Mouse (Mus musculus): ENCODE results near the gene Shank1. TPM values are rescaled to one million over a fixed set of nuclear protein-coding genes. Genes with fewer than 3 reads are reported as not detected.

Gene Shank1
- polyA plus RNA-seq, 2 experiments, result 4.3 to 13.6 TPM

DNA sequence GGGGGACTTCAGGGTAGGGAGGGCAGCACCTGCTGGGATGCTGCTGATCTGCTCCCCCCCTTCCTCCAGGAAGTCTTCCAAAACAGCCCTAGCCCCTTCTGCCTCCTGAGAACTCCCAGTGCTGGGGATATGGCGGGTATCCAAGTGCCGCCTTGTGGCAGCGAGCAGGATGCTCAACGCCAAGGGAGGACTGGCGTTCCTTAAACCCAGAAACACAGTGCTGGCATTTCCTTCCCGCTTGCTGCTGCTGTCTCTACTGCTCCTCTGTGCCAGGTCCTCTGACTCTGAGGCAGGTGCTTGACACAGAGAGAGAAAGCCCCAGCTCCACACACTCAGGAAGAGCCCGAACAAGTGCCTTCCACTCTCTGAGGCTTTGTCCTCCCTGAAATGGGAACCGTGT lies 10.8 kb downstream of the Shank1 start:
- Histone ChIP-seq H3K9me3 (ENCODE audit: control insufficient read depth, low read length) (no peaks in the 10 kb centered on the region), H3K4me3 (replicated peaks; ENCODE audit: low read length) (no peak overlapping the region), H3K36me3 (ENCODE audit: control insufficient read depth, insufficient read depth, low read length) (peaks cover 3% of the 10 kb centered on the region; the same call in 1 of the 2 replicates), H3K27ac (replicated peaks; ENCODE audit: low read depth, low read length) (no peak overlapping the region), H3K9ac (ENCODE audit: low read depth, low read length, severe bottlenecking) (no peak overlapping the region), H3K27me3 (ENCODE audit: control insufficient read depth, insufficient read depth, low read length) (no peaks in the 10 kb centered on the region), H3K4me1 (ENCODE audit: control insufficient read depth, insufficient read depth, low read length) (no peaks in the 10 kb centered on the region), H3K4me2 (replicated peaks; ENCODE audit: low read depth, low read length, severe bottlenecking) (no peak overlapping the region)
- ATAC-seq (ENCODE audit: low FRiP score, low read depth) (no peak), DNase-seq (ENCODE audit: low spot score) (no peak)
- TF ChIP-seq POLR2A (IDR thresholded peaks at IDR 0.05; ENCODE audit: borderline replicate concordance, extremely low read depth, insufficient read depth, insufficient read length), result no peak
- WGBS, result 54% methylated on average over 8 of the region's 8 CpGs

DNA sequence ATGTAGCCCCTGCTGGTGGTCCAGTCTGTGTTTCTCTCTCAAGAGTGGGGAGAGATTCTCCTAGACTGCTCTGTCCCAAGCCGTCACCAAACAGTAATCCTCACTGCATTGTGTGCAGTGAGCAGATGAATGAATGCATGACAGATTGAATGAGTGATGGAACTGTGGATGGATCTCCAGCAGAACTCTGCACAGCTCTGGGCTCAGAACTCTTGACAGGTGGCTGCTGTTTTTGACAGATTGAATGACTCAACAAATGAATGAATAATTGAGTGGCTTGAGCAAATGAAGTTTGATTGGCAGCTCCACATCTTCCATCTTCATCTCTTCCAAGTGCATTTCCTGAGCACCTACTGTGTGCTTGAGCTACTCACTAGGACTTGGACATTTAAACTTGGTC lies 12.2 kb downstream of the Shank1 start:
- Histone ChIP-seq H3K9ac (ENCODE audit: low read depth, low read length, severe bottlenecking) (no peak overlapping the region), H3K9me3 (ENCODE audit: control insufficient read depth, low read length) (no peaks in the 10 kb centered on the region), H3K4me3 (replicated peaks; ENCODE audit: low read length) (no peak overlapping the region), H3K27ac (replicated peaks; ENCODE audit: low read depth, low read length) (no peak overlapping the region), H3K27me3 (ENCODE audit: control insufficient read depth, insufficient read depth, low read length) (no peaks in the 10 kb centered on the region), H3K4me2 (replicated peaks; ENCODE audit: low read depth, low read length, severe bottlenecking) (no peak overlapping the region), H3K36me3 (ENCODE audit: control insufficient read depth, insufficient read depth, low read length) (peaks cover 1% of the 10 kb centered on the region; the same call in 1 of the 2 replicates), H3K4me1 (ENCODE audit: control insufficient read depth, insufficient read depth, low read length) (no peaks in the 10 kb centered on the region)
- TF ChIP-seq POLR2A (IDR thresholded peaks at IDR 0.05; ENCODE audit: borderline replicate concordance, extremely low read depth, insufficient read depth, insufficient read length), result no peak
- no peak for DNase-seq (ENCODE audit: low spot score)
- no peak for ATAC-seq (ENCODE audit: low FRiP score, low read depth)
- WGBS, result 89% methylated on average over 1 of the region's 1 CpGs

DNA sequence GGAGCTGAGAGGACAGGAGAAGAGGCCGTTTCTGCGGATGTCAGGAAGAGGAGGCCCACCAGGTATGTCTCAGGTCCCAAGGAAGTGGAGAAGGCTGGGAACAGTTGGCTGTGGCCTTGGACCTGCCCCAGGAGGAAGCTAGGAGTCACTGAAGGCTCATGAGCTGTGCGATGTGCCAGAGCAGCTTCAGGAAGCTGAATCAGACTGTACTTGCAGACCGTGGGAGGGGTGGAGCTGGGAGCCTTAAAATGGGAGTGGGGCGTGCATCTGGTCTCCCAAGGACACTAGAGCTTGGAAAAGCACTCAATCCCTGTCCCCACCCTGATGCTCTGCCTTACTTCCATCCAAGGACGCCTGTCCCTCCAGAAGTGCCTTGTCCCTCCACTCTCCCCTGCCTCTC lies 16.6 kb downstream of the Shank1 start:
- Histone ChIP-seq H3K4me2 (replicated peaks; ENCODE audit: low read depth, low read length, severe bottlenecking) (no peak overlapping the region), H3K9ac (ENCODE audit: low read depth, low read length, severe bottlenecking) (no peak overlapping the region), H3K9me3 (ENCODE audit: control insufficient read depth, low read length) (no peaks in the 10 kb centered on the region), H3K27me3 (ENCODE audit: control insufficient read depth, insufficient read depth, low read length) (no peaks in the 10 kb centered on the region), H3K27ac (replicated peaks; ENCODE audit: low read depth, low read length) (no peak overlapping the region), H3K36me3 (ENCODE audit: control insufficient read depth, insufficient read depth, low read length) (no peaks in the 10 kb centered on the region), H3K4me1 (ENCODE audit: control insufficient read depth, insufficient read depth, low read length) (no peaks in the 10 kb centered on the region), H3K4me3 (replicated peaks; ENCODE audit: low read length) (no peak overlapping the region)
- 50% methylated on average over 5 of the region's 6 CpGs for WGBS
- no peak for DNase-seq (ENCODE audit: low spot score)
- no peak for TF ChIP-seq POLR2A (IDR thresholded peaks at IDR 0.05; ENCODE audit: borderline replicate concordance, extremely low read depth, insufficient read depth, insufficient read length)
- no peak for ATAC-seq (ENCODE audit: low FRiP score, low read depth)

DNA sequence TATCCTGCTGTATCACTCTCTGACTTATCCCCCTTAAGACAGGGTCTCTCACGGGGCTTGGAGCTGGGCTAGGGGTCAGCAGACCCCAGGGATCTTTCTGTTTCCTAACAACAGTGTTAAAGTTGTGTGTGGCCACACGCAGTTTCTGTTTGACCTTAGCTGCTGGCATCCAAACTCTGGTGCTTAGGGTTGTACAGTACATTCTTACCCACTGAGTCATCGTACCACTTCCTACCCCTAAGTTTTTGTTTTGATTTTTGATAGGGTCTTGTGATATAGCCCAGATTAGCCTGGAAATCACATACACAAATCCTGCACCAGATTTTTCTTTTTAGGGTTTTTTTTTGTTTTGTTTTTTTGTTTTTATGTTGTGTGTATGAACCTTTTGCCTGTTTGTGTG lies 22.3 kb downstream of the Shank1 start:
- H3K4me1 ChIP-seq (ENCODE audit: control insufficient read depth, insufficient read depth, low read length), result peaks cover 3% of the 10 kb centered on the region; the same call in 1 of the 2 replicates
- no peak overlapping the region for H3K9ac ChIP-seq (ENCODE audit: low read depth, low read length, severe bottlenecking)
- no peak overlapping the region for H3K27ac ChIP-seq (replicated peaks; ENCODE audit: low read depth, low read length)
- DNase-seq (ENCODE audit: low spot score) (no peak), ATAC-seq (ENCODE audit: low FRiP score, low read depth) (no peak)
- 66% methylated on average over 3 of the region's 3 CpGs for WGBS
- no peaks in the 10 kb centered on the region for H3K9me3 ChIP-seq (ENCODE audit: control insufficient read depth, low read length)
- no peaks in the 10 kb centered on the region for H3K36me3 ChIP-seq (ENCODE audit: control insufficient read depth, insufficient read depth, low read length)
- no peak overlapping the region for H3K4me2 ChIP-seq (replicated peaks; ENCODE audit: low read depth, low read length, severe bottlenecking)
- no peak for TF ChIP-seq POLR2A (IDR thresholded peaks at IDR 0.05; ENCODE audit: borderline replicate concordance, extremely low read depth, insufficient read depth, insufficient read length)
- peaks cover 34% of the 10 kb centered on the region for H3K27me3 ChIP-seq (ENCODE audit: control insufficient read depth, insufficient read depth, low read length)
- H3K4me3 ChIP-seq (replicated peaks; ENCODE audit: low read length), result no peak overlapping the region

DNA sequence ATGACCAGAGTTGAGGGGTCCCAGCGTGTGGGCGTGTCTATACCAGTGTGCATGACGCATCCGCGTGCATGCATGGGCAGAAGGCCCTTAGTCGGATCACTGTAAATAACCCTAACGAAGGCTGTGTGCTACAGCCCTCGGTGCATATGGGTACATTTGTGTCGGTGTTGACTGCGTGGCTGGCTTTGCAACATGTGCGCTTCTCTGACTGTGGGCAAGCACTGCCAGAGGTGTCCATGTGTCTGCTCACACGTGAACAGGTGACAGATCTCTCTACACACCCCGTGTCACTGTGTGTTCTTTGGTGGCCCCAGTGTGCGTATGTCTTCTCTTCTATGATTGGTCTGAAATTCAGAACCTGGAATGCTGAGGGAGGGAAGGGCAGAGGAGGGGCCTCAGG lies 24.1 kb downstream of the Shank1 start:
- TF ChIP-seq POLR2A (IDR thresholded peaks at IDR 0.05; ENCODE audit: borderline replicate concordance, extremely low read depth, insufficient read depth, insufficient read length), result no peak
- Histone ChIP-seq H3K27ac (replicated peaks; ENCODE audit: low read depth, low read length) (no peak overlapping the region), H3K4me1 (ENCODE audit: control insufficient read depth, insufficient read depth, low read length) (peaks cover 3% of the 10 kb centered on the region; the same call in 1 of the 2 replicates), H3K4me3 (replicated peaks; ENCODE audit: low read length) (no peak overlapping the region), H3K9ac (ENCODE audit: low read depth, low read length, severe bottlenecking) (no peak overlapping the region), H3K4me2 (replicated peaks; ENCODE audit: low read depth, low read length, severe bottlenecking) (no peak overlapping the region), H3K9me3 (ENCODE audit: control insufficient read depth, low read length) (no peaks in the 10 kb centered on the region), H3K27me3 (ENCODE audit: control insufficient read depth, insufficient read depth, low read length) (peaks cover 52% of the 10 kb centered on the region), H3K36me3 (ENCODE audit: control insufficient read depth, insufficient read depth, low read length) (no peaks in the 10 kb centered on the region)
- ATAC-seq (ENCODE audit: low FRiP score, low read depth) (no peak), DNase-seq (ENCODE audit: low spot score) (no peak)
- WGBS, result 65% methylated on average over 14 of the region's 14 CpGs

Data from limb, embryonic 14.5 days (tissue).